In the genomic region with DNA sequence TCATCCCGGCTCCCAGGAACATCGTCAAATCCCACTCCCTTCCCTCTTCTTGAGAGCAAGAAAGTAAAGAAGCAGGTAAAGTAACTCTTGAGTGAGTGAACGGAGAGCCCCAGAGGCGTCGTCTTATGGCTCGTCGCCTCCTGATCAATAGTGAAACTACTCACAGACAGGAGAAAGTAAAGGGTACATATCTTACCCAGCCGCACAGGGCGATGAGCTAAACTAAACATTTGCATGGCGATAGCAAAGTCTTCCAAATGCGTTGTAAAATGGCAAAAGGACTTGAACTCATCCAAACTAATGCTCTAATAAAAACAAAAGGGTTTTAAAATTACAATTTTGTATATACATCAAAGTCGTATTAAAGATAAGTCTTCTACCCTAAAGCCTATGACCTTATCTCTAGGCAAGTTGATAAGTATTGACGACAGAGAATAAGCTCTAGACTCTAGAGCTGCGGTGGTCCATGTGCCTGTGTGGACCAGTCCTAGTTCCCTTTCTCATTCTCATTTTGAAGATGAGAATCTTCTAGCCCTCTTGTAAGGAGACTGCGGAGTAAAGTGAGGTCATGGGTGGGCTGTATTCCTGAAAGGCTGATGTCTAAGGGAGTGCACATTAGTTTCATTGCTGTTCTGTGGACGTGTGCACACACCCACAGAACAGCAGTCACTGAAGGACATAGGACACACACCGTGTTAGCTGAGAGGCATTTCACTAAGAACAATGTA, we compare ENCODE assay signal across 16 mouse cellular contexts.
"Had no signal": no experiment of that assay in that cellular context is flagged by ENCODE, and none has a peak within 500 bp of the region (broad histone marks: within the 10 kb centered on the region; RNA-seq: fewer than 3 reads in every experiment).

No protein-coding gene starts in this region.

- H3K4me1 ChIP-seq: liver, embryonic 15.5 days; lung, embryonic 15.5 days had no signal

- H3K4me2 ChIP-seq: liver, embryonic 15.5 days; lung, embryonic 15.5 days; midbrain, embryonic 13.5 days; midbrain, embryonic 15.5 days; neural tube, embryonic 12.5 days; stomach, embryonic 15.5 days had no signal

- H3K27me3 ChIP-seq: liver, embryonic 15.5 days; lung, embryonic 15.5 days; megakaryocyte, embryonic 14.5 days; midbrain, embryonic 13.5 days; midbrain, embryonic 15.5 days; neural tube, embryonic 12.5 days; stomach, embryonic 15.5 days had no signal

- DNase-seq: liver, postnatal 0 days; lung, adult 2 months; lung, postnatal 14 days; lung, postnatal 36 days; right cerebral cortex, postnatal 14 days; thymus, adult 18-20 months; thymus, postnatal 25 days; thymus, postnatal 4 days had no signal

- H3K4me3 ChIP-seq: liver, embryonic 15.5 days; lung, embryonic 15.5 days; megakaryocyte, embryonic 14.5 days; midbrain, embryonic 13.5 days; midbrain, embryonic 15.5 days; neural tube, embryonic 12.5 days; stomach, embryonic 15.5 days had no signal

- H3K27ac ChIP-seq: liver, embryonic 15.5 days; lung, embryonic 15.5 days; macrophage; midbrain, embryonic 13.5 days; midbrain, embryonic 15.5 days; neural tube, embryonic 12.5 days; stomach, embryonic 15.5 days had no signal

- H3K9me3 ChIP-seq: liver, embryonic 15.5 days; lung, embryonic 15.5 days; midbrain, embryonic 15.5 days; stomach, embryonic 15.5 days had no signal

- H3K9ac ChIP-seq: liver, embryonic 15.5 days; liver, postnatal 0 days; lung, embryonic 15.5 days; midbrain, embryonic 13.5 days; midbrain, embryonic 15.5 days; neural tube, embryonic 12.5 days; stomach, embryonic 15.5 days had no signal
